Mouse (Mus musculus) limb, embryonic 12.5 days (tissue): ENCODE measurements around the gene 1700029H14Rik. TPM values are rescaled to one million over a fixed set of nuclear protein-coding genes. Genes with fewer than 3 reads are reported as not detected.

ENCODE experiments used
- ATAC-seq: fragments of 200-750 bp; cut with Nextera tagmentation; 2 replicates; pipeline ENCODE4 v1.8.0; 2017; ENCODE audit warnings: low read depth, moderate TSS enrichment; ENCODE audit not compliant: insufficient number of reproducible peaks, insufficient read depth, low FRiP score, low TSS enrichment
- H3K27ac ChIP-seq: fragments of 300-500 bp; sonication (generic); 2 replicates; pipeline ENCODE4 v1.5.1; 2016; ENCODE audit warnings: mild to moderate bottlenecking, moderate library complexity
- H3K27me3 ChIP-seq: fragments of 300-500 bp; sonication (generic); 2 replicates; pipeline ENCODE4 v1.6.1; 2016; ENCODE audit warnings: mild to moderate bottlenecking, moderate library complexity
- H3K36me3 ChIP-seq: fragments of 300-500 bp; sonication (generic); 2 replicates; pipeline ENCODE4 v1.6.1; 2016; ENCODE audit warnings: mild to moderate bottlenecking, moderate library complexity
- H3K4me1 ChIP-seq: fragments of 300-500 bp; sonication (generic); replicated peaks from 2 replicates; pipeline ENCODE4 v1.6.1; 2016
- H3K4me2 ChIP-seq: fragments of 300-500 bp; sonication (generic); 2 replicates; pipeline ENCODE4 v1.6.1; 2016; ENCODE audit warnings: mild to moderate bottlenecking, moderate library complexity
- H3K4me3 ChIP-seq: fragments of 300-500 bp; sonication (generic); replicated peaks from 2 replicates; pipeline ENCODE4 v1.5.1; 2016; ENCODE audit warnings: mild to moderate bottlenecking
- H3K9ac ChIP-seq: fragments of 300-500 bp; sonication (generic); replicated peaks from 2 replicates; pipeline ENCODE4 v1.6.1; 2016; ENCODE audit warnings: mild to moderate bottlenecking, moderate library complexity
- H3K9me3 ChIP-seq: fragments of 300-500 bp; sonication (generic); 2 replicates; pipeline ENCODE4 v1.6.1; 2016; ENCODE audit warnings: mild to moderate bottlenecking, moderate library complexity
- WGBS: fragments of 180-500 bp; shearing (Covaris S2); methylation state at CpG from one replicate; pipeline ENCODE4 v1.1.7; 2016; 5-methylcytosine and 5-hydroxymethylcytosine counted together
- polyA plus RNA-seq: library from polyadenylated mRNA; unstranded; fragments of >200 nt; fragmentation: Nextera tagmentation; extraction: Ambion mirVana; gene quantifications from 2 replicates; pipeline ENCODE4 v1.2.1, GENCODE M21; 2016

The 1700029H14Rik gene
- polyA plus RNA-seq, 1 experiment from 2014 or later, result not detected

DNA sequence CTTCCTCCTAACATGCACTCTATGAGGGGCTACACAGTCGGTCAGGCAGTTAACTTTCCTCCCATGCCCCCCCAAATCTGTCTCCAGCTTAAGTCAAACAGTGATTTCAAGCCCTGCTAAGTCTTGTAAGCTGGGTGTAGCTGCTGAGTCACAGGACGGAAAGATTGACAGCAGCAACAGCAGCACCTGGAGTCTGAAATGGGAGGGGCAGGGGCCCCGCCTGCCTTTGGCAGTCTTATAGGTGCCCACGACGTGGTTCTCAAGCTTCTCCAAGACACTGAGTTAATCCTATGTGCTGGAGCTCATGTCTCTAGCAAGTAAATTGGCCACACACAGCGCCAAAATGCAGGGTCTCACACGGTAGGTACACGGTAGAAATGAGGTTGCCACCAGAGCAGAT lies 31.1 kb upstream of the 1700029H14Rik start:
- H3K27me3 ChIP-seq, result no peaks in the 10 kb centered on the region
- no peak overlapping the region for H3K4me2 ChIP-seq
- no peak overlapping the region for H3K9ac ChIP-seq
- no peak for ATAC-seq
- no peaks in the 10 kb centered on the region for H3K4me1 ChIP-seq
- no peak overlapping the region for H3K4me3 ChIP-seq
- no peaks in the 10 kb centered on the region for H3K9me3 ChIP-seq
- peaks cover 14% of the 10 kb centered on the region; the same call in 1 of the 2 replicates for H3K36me3 ChIP-seq
- WGBS, result 81% methylated on average over 8 of the region's 8 CpGs
- no peak overlapping the region for H3K27ac ChIP-seq

DNA sequence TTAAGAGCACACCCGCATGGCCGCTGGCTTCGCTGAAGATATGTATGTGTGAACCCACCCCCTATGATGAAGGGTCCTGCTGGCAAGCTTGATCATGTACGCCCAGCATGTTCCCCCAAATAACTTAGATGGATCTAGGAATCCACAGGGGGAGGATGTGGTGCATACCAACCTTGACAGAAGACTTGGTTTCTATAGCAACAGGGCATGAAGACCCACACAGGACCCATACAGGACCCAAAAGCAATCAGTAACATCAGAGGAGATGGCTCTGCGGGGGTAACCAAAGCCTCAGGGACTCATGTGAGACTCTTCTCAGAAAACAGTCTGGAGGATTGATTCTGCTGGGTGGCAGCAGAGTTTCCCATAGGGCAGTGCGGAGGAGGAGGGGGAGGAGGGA lies 29.0 kb upstream of the 1700029H14Rik start:
- Histone ChIP-seq H3K9ac (no peak overlapping the region), H3K27ac (no peak overlapping the region), H3K4me2 (no peak overlapping the region), H3K4me3 (no peak overlapping the region), H3K9me3 (no peaks in the 10 kb centered on the region), H3K27me3 (no peaks in the 10 kb centered on the region), H3K4me1 (no peaks in the 10 kb centered on the region), H3K36me3 (peaks cover 3% of the 10 kb centered on the region; the same call in 1 of the 2 replicates)
- 84% methylated on average over 6 of the region's 6 CpGs for WGBS
- ATAC-seq, result no peak

DNA sequence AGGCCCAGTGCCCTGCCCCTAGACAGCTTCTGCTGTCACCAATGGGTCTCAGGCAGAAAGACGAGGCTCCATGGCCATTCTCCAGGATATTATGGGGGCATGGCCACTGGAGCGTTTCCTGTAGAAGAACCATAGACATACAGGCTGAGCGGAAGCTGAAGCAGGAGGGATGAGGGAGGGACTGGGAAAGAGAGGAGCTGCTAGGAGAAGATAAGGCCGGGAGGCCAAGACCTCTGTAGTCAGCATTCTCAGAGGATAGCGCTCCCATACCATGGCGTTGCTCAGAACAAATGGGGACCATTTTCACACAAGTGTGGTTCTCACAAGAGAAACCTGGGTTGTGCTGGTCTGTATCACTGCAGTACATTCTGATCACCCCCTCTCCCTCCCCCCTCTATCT lies 26.8 kb upstream of the 1700029H14Rik start:
- 78% methylated on average over 6 of the region's 6 CpGs for WGBS
- Histone ChIP-seq H3K9ac (no peak overlapping the region), H3K27me3 (no peaks in the 10 kb centered on the region), H3K27ac (no peak overlapping the region), H3K4me3 (no peak overlapping the region), H3K4me2 (no peak overlapping the region), H3K4me1 (no peaks in the 10 kb centered on the region), H3K9me3 (no peaks in the 10 kb centered on the region), H3K36me3 (peaks cover 17% of the 10 kb centered on the region; the same call in 1 of the 2 replicates)
- no peak for ATAC-seq

DNA sequence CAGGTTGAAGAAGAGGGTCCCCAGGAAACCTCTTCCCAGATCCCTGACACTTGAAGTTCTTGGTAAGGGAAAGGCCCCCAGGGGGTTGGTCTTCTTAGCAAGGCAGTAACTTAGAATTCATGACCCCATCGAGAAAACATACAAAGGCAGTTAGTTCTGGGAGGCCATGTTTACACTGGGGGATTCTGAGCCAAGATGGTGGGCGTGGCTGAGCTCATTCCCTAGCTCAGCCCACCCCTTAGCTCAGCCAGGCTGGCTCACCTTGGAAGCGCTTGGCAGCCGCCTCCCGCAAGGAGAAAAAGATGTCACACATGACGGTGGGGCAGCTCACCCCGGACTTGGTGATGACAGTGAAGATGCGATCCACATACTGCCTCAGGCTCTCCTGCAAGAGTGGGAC lies 22.4 kb upstream of the 1700029H14Rik start:
- no peak for ATAC-seq
- Histone ChIP-seq H3K4me1 (no peaks in the 10 kb centered on the region), H3K9me3 (no peaks in the 10 kb centered on the region), H3K27ac (no peak overlapping the region), H3K27me3 (no peaks in the 10 kb centered on the region), H3K4me3 (no peak overlapping the region), H3K9ac (no peak overlapping the region), H3K36me3 (peaks cover 54% of the 10 kb centered on the region; the same call in 1 of the 2 replicates), H3K4me2 (no peak overlapping the region)
- WGBS, result 78% methylated on average over 8 of the region's 8 CpGs

DNA sequence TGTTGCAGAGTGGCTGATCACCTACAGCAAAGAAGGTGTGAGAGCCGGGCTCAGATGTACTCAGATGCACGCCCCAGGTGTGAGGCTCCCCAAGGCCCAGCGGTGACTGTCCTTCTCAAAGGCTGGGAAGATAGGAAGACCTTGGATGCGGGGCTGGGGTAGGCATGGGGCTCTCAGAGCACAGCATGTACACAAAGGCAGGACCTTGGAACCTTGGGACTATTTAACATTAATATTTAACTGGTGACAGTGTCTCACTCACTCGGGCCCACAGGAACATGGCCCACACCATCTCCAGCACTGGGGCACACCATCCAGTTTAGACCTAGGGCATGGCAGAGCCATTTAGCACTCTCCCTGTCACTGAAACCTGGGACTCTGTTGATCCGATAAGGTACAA lies 15.6 kb upstream of the 1700029H14Rik start:
- no peak for ATAC-seq
- WGBS, result 93% methylated on average over 6 of the region's 6 CpGs

DNA sequence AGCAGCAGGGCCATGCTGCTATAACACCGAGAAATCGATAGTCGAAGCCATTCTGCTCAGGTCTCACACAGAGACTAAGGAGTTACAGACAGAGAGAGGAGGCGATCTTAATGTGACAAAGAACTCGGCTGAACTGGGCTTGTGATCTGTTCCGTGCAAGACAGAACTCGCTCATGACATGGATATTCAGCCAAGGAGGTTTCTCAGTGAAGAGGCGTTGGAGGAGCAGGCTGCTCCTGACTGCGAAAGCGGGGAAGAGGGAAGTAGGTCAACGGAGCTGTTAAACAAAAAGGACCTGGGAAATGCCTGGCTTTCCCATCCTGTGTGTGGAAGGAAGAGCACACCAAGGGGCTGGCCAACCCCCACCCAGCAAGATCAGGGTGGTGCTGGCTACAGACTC lies 9.7 kb upstream of the 1700029H14Rik start:
- H3K27ac ChIP-seq, result no peak overlapping the region
- H3K4me2 ChIP-seq, result no peak overlapping the region
- no peaks in the 10 kb centered on the region for H3K27me3 ChIP-seq
- ATAC-seq, result no peak
- peaks cover 18% of the 10 kb centered on the region for H3K36me3 ChIP-seq
- H3K9me3 ChIP-seq, result 0 out of 2 replicates have a peak, but pooled peaks cover 3% of the 10 kb centered on the region
- H3K4me1 ChIP-seq, result peaks cover 16% of the 10 kb centered on the region
- no peak overlapping the region for H3K4me3 ChIP-seq
- 84% methylated on average over 11 of the region's 11 CpGs for WGBS
- H3K9ac ChIP-seq, result no peak overlapping the region

More for the DNA sequence above, 15.6 kb upstream of the 1700029H14Rik start:
- Histone ChIP-seq H3K4me3 (no peak overlapping the region), H3K4me1 (no peaks in the 10 kb centered on the region), H3K27ac (no peak overlapping the region), H3K9me3 (0 out of 2 replicates have a peak, but pooled peaks cover 1% of the 10 kb centered on the region), H3K9ac (no peak overlapping the region), H3K27me3 (no peaks in the 10 kb centered on the region), H3K36me3 (peaks cover 50% of the 10 kb centered on the region), H3K4me2 (no peak overlapping the region)

DNA sequence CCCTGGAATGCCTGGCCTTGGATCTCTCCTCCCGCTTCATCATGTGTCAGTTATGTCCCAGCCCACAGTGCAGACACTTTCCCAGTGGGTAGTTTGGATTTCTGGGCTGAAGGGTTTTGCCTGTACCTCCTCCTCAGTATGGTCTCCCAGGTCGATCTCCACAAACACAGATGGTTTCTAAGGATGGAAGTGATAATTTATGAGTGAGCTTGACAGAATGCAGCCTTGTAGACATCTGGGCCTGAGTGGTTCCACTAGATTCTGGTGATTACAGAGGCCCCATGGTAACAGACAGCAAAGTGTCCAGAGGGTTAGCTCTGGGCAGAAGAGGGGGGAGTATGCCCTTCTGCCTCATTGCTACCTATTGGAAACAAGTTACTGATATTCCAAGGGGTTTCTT lies 4.7 kb downstream of the 1700029H14Rik start:
- WGBS, result 67% methylated on average over 2 of the region's 2 CpGs

DNA sequence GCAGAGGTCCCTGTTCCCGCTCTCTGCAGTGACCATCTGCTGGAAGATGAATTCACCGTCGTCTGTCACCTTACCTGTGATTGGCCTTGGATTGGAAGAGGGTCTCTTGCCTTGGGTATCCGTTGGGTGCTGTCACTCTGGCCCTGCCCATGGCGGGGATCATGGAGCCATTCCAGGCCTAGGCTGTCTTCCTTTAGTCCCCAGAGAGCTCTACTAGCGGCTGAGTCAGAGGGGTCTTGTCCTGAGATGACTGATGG lies 10.8 kb downstream of the 1700029H14Rik start:
- no peak overlapping the region for H3K4me3 ChIP-seq
- no peaks in the 10 kb centered on the region; the same call in 1 of the 2 replicates for H3K27me3 ChIP-seq
- no peak for ATAC-seq
- no peaks in the 10 kb centered on the region for H3K36me3 ChIP-seq
- peaks cover 6% of the 10 kb centered on the region; the same call in 1 of the 2 replicates for H3K4me1 ChIP-seq
- WGBS, result 90% methylated on average over 6 of the region's 6 CpGs
- no peak overlapping the region for H3K4me2 ChIP-seq
- H3K9ac ChIP-seq, result no peak overlapping the region
- no peak overlapping the region for H3K27ac ChIP-seq
- no peaks in the 10 kb centered on the region for H3K9me3 ChIP-seq

More for the DNA sequence above, 4.7 kb downstream of the 1700029H14Rik start:
- H3K27ac ChIP-seq, result no peak overlapping the region
- H3K4me1 ChIP-seq, result no peaks in the 10 kb centered on the region
- H3K9me3 ChIP-seq, result no peaks in the 10 kb centered on the region
- no peak overlapping the region for H3K4me2 ChIP-seq
- ATAC-seq, result no peak
- no peak overlapping the region for H3K4me3 ChIP-seq
- H3K27me3 ChIP-seq, result no peaks in the 10 kb centered on the region
- H3K36me3 ChIP-seq, result no peaks in the 10 kb centered on the region
- no peak overlapping the region for H3K9ac ChIP-seq

DNA sequence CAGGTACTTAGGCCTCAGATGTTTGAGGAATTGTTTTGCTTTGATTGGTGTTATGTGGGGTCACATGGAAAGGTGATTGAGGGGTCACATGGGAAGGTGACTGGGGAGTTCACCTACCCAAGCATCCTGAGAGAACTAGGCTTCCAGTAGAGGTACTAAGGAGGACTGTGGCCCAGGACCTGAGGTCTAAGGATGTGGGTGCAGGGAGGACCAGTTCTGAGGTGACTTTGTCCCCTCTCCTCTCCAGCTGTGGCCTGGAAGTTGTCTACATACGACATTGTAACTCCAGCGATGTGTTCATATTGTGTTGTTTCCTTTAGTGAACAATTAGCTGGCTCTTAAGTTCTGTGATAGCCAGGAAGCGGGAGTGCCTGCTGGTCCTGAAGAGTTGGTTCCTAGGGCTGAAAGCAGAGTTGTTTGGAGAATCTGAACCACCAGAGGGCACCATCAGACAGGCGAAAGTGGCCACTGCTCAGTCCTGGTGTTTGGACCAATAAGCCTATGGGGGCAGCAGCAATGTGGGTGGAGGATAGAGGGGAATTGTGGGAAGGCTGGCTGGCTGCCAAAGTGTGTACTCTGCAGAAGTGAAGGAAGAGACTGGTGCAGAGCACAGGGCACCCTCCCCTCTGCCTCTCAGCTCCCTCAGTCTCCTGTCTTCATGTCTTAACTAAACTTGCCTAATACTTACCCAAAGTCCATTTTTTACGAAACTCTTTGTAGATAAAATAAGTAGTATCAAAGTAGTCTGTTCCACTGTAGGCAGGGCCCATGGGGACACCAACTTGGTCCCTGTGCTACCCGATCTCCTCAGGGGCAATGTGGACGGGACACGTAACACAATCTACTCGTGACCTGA lies 11.3 kb downstream of the 1700029H14Rik start:
- Histone ChIP-seq H3K9me3 (no peaks in the 10 kb centered on the region), H3K9ac (no peak overlapping the region), H3K27me3 (no peaks in the 10 kb centered on the region; the same call in 1 of the 2 replicates), H3K4me1 (peaks cover 6% of the 10 kb centered on the region; the same call in 1 of the 2 replicates), H3K4me3 (no peak overlapping the region), H3K36me3 (no peaks in the 10 kb centered on the region), H3K27ac (no peak overlapping the region), H3K4me2 (no peak overlapping the region)
- ATAC-seq, result peak; percentile 88
- WGBS, result 54% methylated on average over 9 of the region's 9 CpGs

DNA sequence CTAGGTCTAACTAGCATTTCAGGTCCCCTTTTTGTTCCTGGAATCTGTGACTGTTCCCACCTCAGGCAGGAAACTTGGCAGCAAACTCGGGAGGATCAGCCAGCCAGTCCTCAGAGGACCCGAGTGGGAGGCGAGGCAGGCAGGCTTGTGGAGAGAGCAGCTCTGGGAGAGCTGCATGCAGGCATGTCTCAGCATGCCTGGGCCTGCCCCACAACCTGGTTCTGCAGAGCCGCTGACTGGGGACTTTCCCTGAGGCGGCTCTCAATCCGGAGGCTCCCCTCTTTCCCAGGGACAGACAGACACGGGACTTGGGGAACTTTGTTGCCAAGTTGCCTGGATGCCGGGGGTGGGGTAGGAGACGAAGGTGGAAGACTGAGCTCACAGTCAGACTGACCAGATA lies 13.4 kb downstream of the 1700029H14Rik start:
- H3K9ac ChIP-seq, result no peak overlapping the region

DNA sequence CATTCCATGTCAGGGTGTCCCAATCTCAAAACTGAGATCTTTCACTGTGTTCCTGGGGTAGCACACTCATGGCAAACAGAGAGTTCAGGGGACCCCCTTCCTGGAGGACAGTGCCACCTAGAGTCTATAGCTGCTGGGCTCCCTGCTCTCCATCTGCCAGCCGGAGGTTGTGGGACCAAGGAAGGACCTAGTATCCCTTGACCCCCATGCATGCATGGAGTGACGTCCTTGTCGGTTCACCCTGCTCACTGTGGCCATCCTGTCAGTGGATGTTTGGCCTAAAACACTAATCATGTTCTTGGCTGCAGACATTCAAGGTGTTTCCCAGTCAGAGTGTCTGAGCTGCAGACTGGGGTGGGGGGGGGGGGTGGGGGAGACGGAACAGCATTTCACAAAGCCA lies 14.0 kb downstream of the 1700029H14Rik start:
- peaks cover 6% of the 10 kb centered on the region; the same call in 1 of the 2 replicates for H3K4me1 ChIP-seq
- WGBS, result 46% methylated on average over 4 of the region's 4 CpGs
- H3K9ac ChIP-seq, result no peak overlapping the region
- H3K4me3 ChIP-seq, result no peak overlapping the region
- no peak for ATAC-seq
- H3K27me3 ChIP-seq, result no peaks in the 10 kb centered on the region; the same call in 1 of the 2 replicates
- no peak overlapping the region for H3K27ac ChIP-seq
- 0 out of 2 replicates have a peak, but pooled peaks cover 5% of the 10 kb centered on the region for H3K9me3 ChIP-seq
- no peaks in the 10 kb centered on the region for H3K36me3 ChIP-seq
- no peak overlapping the region for H3K4me2 ChIP-seq

More for the DNA sequence above, 13.4 kb downstream of the 1700029H14Rik start:
- H3K4me1 ChIP-seq, result peaks cover 6% of the 10 kb centered on the region; the same call in 1 of the 2 replicates
- 49% methylated on average over 9 of the region's 9 CpGs for WGBS
- no peak overlapping the region for H3K27ac ChIP-seq
- H3K9me3 ChIP-seq, result 0 out of 2 replicates have a peak, but pooled peaks cover 5% of the 10 kb centered on the region
- H3K4me3 ChIP-seq, result no peak overlapping the region
- H3K27me3 ChIP-seq, result no peaks in the 10 kb centered on the region; the same call in 1 of the 2 replicates
- ATAC-seq, result no peak
- no peak overlapping the region for H3K4me2 ChIP-seq
- no peaks in the 10 kb centered on the region for H3K36me3 ChIP-seq
